Mouse (Mus musculus) kidney, postnatal 25 days (tissue): Measurements from ENCODE around the gene Tspan5.
A peak's percentile ranks its signal among the peaks of the same experiment; 100 is the strongest.

Experiments
- DNase-seq, 2 experiments: peaks; one replicate each; pipeline ENCODE4 v3.0.0; 2021; ENCODE audit warnings: mixed read lengths in 2 of 2

Gene Tspan5

DNA sequence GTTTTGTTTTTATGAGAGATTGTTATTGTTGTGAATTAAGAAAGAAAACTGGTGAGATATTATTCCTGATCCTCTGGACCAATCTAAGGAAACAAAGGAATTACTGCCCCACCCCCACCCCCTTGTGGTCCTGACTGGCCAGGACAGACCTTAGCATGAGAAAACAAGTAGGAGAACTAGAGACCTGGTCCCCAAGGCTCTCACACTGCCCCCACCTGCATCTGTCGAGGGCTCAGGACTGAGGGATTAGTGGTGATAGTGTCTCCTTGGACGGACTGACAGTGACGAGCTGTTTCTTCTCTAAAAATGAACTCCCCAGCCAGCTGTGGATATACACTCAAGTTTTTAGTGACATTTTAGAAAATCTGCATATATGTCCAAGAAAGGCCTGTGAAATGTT, 70.6 kb downstream of the Tspan5 start:
- DNase-seq: peak in 1 of 2 experiments; percentile 6

GRCm38 (mm10) chr3:138813139-138813810, 71.3 kb downstream of the Tspan5 start:
- DNase-seq: peak in 1 of 2 experiments; percentile 37

- DNase-seq: no peak
These were observed 72.5 kb downstream of the Tspan5 start for GRCm38 (mm10) chr3:138814457-138814856.

DNA sequence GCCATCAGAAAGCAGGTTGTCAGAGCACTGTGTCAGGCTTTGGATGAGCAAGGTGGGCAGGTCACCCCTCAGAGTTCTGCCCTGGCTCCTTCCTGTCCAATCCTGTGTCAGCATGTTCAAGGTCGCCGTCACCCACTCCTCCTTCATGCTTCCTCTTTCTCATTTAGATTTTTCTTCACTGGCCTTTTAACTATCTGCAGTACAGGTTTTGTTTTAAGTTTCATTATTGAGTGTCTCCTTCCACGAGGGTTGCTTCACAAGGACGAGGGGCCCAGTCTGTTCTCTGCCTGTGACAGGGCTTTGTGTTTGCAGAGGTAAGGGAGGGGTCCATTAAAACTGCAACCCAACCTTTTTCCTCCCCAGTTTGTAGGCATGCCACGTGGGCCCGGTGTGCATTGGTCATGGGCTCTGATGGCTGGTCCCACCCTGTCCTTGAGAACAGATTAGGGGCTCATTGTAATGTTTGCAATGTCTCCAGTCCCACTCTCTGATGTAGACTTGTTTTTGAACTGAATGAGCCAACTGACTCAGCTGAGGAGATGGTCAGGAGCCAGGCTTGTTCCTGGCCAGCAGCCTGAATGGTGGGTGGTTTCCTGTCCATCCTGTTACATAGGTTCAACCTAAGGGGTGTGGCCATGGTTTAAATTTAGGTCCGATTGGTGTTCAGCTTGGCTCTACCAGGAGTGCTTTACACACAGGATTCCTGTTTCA, 73.3 kb downstream of the Tspan5 start:
- peak in 1 of 2 experiments; percentile 28 for DNase-seq

DNA sequence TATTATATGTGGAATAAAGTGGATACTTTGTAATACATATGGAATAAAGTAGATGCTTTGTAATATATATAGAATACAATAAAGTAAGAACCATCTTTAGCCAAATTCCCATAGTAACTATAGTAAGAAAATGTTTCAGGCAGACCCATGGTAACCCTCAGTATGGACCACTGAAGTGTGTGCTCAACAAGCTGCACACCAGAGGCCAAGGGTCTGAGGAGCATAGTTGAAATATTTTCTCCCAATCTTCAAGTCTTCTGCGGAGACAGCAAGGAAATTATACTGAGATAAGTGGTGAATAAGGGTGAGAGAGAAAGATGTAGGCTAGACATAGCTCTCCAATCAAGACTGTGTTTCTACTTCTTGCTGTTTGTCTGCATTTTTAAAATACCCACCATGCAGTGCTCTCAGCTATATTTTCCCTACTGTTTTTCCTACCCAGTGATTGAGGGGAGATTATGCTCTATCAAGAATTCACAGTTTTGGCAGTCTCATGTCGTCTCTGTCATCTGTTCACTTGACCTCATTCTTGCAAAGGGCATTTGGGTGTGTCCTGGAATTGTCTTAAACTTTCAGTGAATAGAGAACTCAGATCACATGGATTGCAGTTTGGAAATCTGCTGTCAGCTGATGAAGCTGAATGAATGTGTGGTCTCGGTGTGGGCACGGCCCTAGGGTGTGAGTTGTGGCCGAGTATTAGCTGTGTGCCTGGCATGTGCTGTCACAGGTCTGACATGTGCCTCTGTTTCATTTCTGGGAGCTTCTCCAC, 75.1 kb downstream of the Tspan5 start:
- DNase-seq: peak in 1 of 2 experiments; percentile 19

- DNase-seq: no peak
These were observed 77.9 kb downstream of the Tspan5 start for GRCm38 (mm10) chr3:138819862-138820261.

- peak; percentile 68 to 80 for DNase-seq
These were observed 78.3 kb downstream of the Tspan5 start for GRCm38 (mm10) chr3:138820296-138820695.

GRCm38 (mm10) chr3:138821886-138822445, 80.0 kb downstream of the Tspan5 start:
- no peak for DNase-seq

DNA sequence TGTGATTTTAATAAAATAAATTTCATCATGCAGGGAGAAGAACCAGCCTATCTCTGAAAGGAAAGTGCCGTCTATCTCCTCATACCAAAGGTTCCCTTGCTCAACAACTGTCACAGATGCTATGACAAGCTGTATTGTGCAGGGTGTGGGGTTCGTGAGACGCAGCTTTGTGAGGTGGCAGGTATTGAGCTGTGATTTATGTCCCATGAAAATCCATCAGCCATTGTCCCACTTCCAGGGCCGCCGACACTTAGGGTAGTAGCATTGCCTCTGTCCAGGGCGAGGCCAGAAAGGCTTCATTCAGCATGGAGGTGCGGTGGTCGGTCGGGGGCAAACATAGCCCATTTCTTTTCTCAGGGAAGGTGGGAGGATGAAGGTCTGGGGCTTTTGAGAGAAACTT, 81.9 kb downstream of the Tspan5 start:
- DNase-seq: no peak

- no peak for DNase-seq
These were observed 83.3 kb downstream of the Tspan5 start for GRCm38 (mm10) chr3:138825296-138825695.

DNA sequence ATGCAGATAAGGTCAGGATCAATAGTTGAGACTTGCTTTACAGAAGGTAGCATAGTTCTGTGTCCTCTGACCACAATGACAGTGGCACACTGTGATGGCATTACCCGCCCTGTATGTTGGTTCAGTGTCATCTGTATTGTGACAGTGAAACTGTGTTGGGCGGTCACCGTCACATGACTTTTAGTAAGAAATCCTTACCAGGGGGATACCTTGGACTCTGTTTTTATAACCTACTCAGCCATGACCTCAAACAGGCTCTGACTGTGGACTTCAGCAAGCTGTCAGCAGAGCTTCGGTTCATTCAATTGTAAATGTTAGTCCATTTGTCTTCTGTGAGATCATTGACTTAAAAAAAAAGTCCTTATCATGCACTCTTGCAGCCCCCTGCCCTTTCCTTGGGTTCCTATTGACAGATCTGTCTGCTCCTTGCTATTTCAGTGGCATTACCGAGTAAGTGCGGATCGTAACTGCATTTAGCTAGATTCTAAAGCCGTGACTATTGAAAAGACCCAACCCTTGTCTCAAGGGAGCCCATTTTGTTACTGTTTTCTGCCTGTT, 84.3 kb downstream of the Tspan5 start:
- no peak for DNase-seq

- peak; percentile 13 to 46 for DNase-seq
These were observed 91.0 kb downstream of the Tspan5 start for GRCm38 (mm10) chr3:138832827-138833517.

- no peak for DNase-seq
These were observed 92.2 kb downstream of the Tspan5 start for GRCm38 (mm10) chr3:138834174-138834573.

GRCm38 (mm10) chr3:138836937-138837336, 94.9 kb downstream of the Tspan5 start:
- DNase-seq: no peak

DNA sequence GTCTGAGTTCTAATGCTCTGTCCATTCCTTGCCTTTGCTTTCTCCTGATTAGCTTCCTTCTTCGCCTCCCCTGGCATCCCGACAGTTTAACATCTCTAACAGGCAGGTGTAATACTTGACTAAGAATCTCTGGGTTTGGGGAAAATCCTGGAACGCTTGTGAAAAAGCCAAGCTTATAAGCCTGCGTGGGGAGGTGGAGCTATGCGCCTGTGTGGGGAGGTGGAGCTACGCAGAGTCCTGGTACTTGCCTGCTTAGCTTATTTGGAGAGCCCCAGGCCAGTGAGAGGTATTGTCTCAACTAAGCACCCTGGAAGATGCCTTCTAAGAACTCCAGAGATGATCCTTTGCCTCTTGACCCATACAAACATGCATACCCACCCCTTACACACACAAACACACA, 95.7 kb downstream of the Tspan5 start:
- no peak for DNase-seq

- no peak for DNase-seq
These were observed 97.7 kb downstream of the Tspan5 start for GRCm38 (mm10) chr3:138839656-138840055.

- no peak for DNase-seq
These were observed 99.3 kb downstream of the Tspan5 start for GRCm38 (mm10) chr3:138841288-138841687.

DNA sequence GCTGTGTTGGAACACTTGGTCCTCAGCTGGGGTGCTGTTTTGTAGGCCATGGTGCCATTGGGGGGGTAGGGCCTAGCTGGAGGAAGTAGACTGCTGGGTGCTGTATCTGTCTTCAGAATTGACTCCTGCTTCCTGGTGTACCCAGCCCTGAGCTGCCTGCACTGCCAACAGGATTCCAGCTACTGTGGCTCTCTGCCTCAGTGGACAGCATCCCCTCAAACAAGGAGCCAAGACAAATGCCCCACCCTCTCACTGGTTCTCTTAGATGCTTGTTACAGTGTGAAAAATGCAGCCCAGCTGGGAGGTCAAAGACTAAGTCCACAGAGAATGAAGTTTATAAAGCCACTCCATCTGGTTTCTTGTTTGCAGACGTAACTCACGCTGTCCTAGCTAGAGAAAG, 101.2 kb downstream of the Tspan5 start:
- no peak for DNase-seq

GRCm38 (mm10) chr3:138843641-138844040, 101.6 kb downstream of the Tspan5 start:
- no peak for DNase-seq

GRCm38 (mm10) chr3:138845820-138846219, 103.8 kb downstream of the Tspan5 start:
- no peak for DNase-seq

- no peak for DNase-seq
These were observed 105.8 kb downstream of the Tspan5 start for GRCm38 (mm10) chr3:138847809-138848208.

DNA sequence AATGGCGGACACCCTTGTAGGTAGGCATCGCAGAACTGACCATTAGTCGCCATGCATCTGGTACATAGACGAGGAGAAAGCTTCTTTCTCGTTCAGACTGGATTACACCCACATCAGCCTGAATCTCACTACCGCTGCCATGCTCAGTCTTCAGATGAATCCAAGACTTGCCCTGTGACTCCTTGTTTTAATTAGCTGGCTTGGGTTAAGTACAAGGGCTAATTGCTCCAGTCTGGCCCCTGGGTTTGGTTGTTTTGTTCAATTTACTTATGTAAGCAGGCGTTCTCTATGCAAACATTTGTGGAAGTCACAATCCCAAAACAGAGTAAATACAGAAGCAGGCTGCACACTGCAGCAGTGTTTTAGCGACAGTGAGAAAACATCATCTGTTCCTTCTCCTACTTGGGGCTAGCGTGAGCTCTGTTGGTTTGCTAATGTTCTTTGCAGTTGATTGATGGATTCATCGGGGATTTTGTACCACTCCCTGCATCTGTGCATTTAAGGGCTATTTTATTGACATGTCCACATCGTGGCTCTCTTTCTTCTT, 107.8 kb downstream of the Tspan5 start:
- DNase-seq: no peak
